Mouse (Mus musculus): ENCODE results near the gene Dgki. TPM values are rescaled to one million over a fixed set of nuclear protein-coding genes. Genes with fewer than 3 reads are reported as not detected.

Dgki gene
- polyA plus RNA-seq, 1 experiment from 2014 or later: 0.67 TPM

- no peaks in the 10 kb centered on the region for H3K4me1 ChIP-seq (replicated peaks; ENCODE audit: control insufficient read depth, insufficient read depth, low read length)
- H3K9me3 ChIP-seq (ENCODE audit: control insufficient read depth, low read length): no peaks in the 10 kb centered on the region
- no peaks in the 10 kb centered on the region for H3K36me3 ChIP-seq (ENCODE audit: control insufficient read depth, insufficient read depth, low read length)
- H3K9ac ChIP-seq (ENCODE audit: low read length): no peak overlapping the region
- H3K4me2 ChIP-seq (ENCODE audit: low read depth, low read length): no peak overlapping the region
- WGBS: 88% methylated on average over 4 of the region's 4 CpGs
- no peak overlapping the region for H3K27ac ChIP-seq (ENCODE audit: low read length)
- H3K27me3 ChIP-seq (ENCODE audit: control insufficient read depth, insufficient read depth, low read depth, low read length): no peaks in the 10 kb centered on the region
- H3K4me3 ChIP-seq (ENCODE audit: low read length): no peak overlapping the region
- no peak for ATAC-seq (ENCODE audit: low read depth)
These were observed 363.2 kb downstream of the Dgki start for GRCm38 (mm10) chr6:36936816-36937215.

GRCm38 (mm10) chr6:36931473-36931872 lies 368.5 kb downstream of the Dgki start:
- Histone ChIP-seq H3K27me3 (ENCODE audit: control insufficient read depth, insufficient read depth, low read depth, low read length) (no peaks in the 10 kb centered on the region), H3K9me3 (ENCODE audit: control insufficient read depth, low read length) (no peaks in the 10 kb centered on the region), H3K4me1 (replicated peaks; ENCODE audit: control insufficient read depth, insufficient read depth, low read length) (no peaks in the 10 kb centered on the region), H3K4me3 (ENCODE audit: low read length) (no peak overlapping the region), H3K27ac (ENCODE audit: low read length) (no peak overlapping the region), H3K9ac (ENCODE audit: low read length) (no peak overlapping the region), H3K36me3 (ENCODE audit: control insufficient read depth, insufficient read depth, low read length) (no peaks in the 10 kb centered on the region), H3K4me2 (ENCODE audit: low read depth, low read length) (no peak overlapping the region)
- WGBS: 46% methylated on average over 4 of the region's 4 CpGs
- no peak for ATAC-seq (ENCODE audit: low read depth)

GRCm38 (mm10) chr6:36929781-36930180 lies 370.2 kb downstream of the Dgki start:
- no peak for ATAC-seq (ENCODE audit: low read depth)
- no peaks in the 10 kb centered on the region for H3K27me3 ChIP-seq (ENCODE audit: control insufficient read depth, insufficient read depth, low read depth, low read length)
- WGBS: 83% methylated on average over 2 of the region's 2 CpGs

GRCm38 (mm10) chr6:36926455-36926854 lies 373.5 kb downstream of the Dgki start:
- Histone ChIP-seq H3K4me3 (ENCODE audit: low read length) (no peak overlapping the region), H3K27ac (ENCODE audit: low read length) (no peak overlapping the region), H3K4me1 (replicated peaks; ENCODE audit: control insufficient read depth, insufficient read depth, low read length) (0 out of 2 replicates have a peak, but pooled peaks cover 3% of the 10 kb centered on the region), H3K9ac (ENCODE audit: low read length) (no peak overlapping the region), H3K4me2 (ENCODE audit: low read depth, low read length) (no peak overlapping the region), H3K36me3 (ENCODE audit: control insufficient read depth, insufficient read depth, low read length) (no peaks in the 10 kb centered on the region), H3K9me3 (ENCODE audit: control insufficient read depth, low read length) (no peaks in the 10 kb centered on the region), H3K27me3 (ENCODE audit: control insufficient read depth, insufficient read depth, low read depth, low read length) (no peaks in the 10 kb centered on the region)
- 64% methylated on average over 4 of the region's 4 CpGs for WGBS
- no peak for ATAC-seq (ENCODE audit: low read depth)

More at GRCm38 (mm10) chr6:36929781-36930180, 370.2 kb downstream of the Dgki start:
- no peaks in the 10 kb centered on the region for H3K4me1 ChIP-seq (replicated peaks; ENCODE audit: control insufficient read depth, insufficient read depth, low read length)
- H3K36me3 ChIP-seq (ENCODE audit: control insufficient read depth, insufficient read depth, low read length): no peaks in the 10 kb centered on the region
- H3K27ac ChIP-seq (ENCODE audit: low read length): no peak overlapping the region
- H3K4me3 ChIP-seq (ENCODE audit: low read length): no peak overlapping the region
- no peak overlapping the region for H3K4me2 ChIP-seq (ENCODE audit: low read depth, low read length)
- H3K9me3 ChIP-seq (ENCODE audit: control insufficient read depth, low read length): no peaks in the 10 kb centered on the region
- H3K9ac ChIP-seq (ENCODE audit: low read length): no peak overlapping the region

GRCm38 (mm10) chr6:36922006-36922405 lies 378.0 kb downstream of the Dgki start:
- no peak for ATAC-seq (ENCODE audit: low read depth)
- Histone ChIP-seq H3K27me3 (ENCODE audit: control insufficient read depth, insufficient read depth, low read depth, low read length) (no peaks in the 10 kb centered on the region), H3K4me1 (replicated peaks; ENCODE audit: control insufficient read depth, insufficient read depth, low read length) (0 out of 2 replicates have a peak, but pooled peaks cover 3% of the 10 kb centered on the region), H3K4me2 (ENCODE audit: low read depth, low read length) (no peak overlapping the region), H3K9me3 (ENCODE audit: control insufficient read depth, low read length) (no peaks in the 10 kb centered on the region), H3K4me3 (ENCODE audit: low read length) (no peak overlapping the region), H3K9ac (ENCODE audit: low read length) (no peak overlapping the region), H3K27ac (ENCODE audit: low read length) (no peak overlapping the region), H3K36me3 (ENCODE audit: control insufficient read depth, insufficient read depth, low read length) (no peaks in the 10 kb centered on the region)
- 91% methylated on average over 4 of the region's 4 CpGs for WGBS

GRCm38 (mm10) chr6:36911586-36911985 lies 388.4 kb downstream of the Dgki start:
- 79% methylated on average over 6 of the region's 6 CpGs for WGBS
- no peak for ATAC-seq (ENCODE audit: low read depth)
- Histone ChIP-seq H3K9ac (ENCODE audit: low read length) (no peak overlapping the region), H3K4me3 (ENCODE audit: low read length) (no peak overlapping the region), H3K4me1 (replicated peaks; ENCODE audit: control insufficient read depth, insufficient read depth, low read length) (no peaks in the 10 kb centered on the region), H3K27ac (ENCODE audit: low read length) (no peak overlapping the region), H3K27me3 (ENCODE audit: control insufficient read depth, insufficient read depth, low read depth, low read length) (no peaks in the 10 kb centered on the region), H3K4me2 (ENCODE audit: low read depth, low read length) (no peak overlapping the region), H3K36me3 (ENCODE audit: control insufficient read depth, insufficient read depth, low read length) (no peaks in the 10 kb centered on the region), H3K9me3 (ENCODE audit: control insufficient read depth, low read length) (no peaks in the 10 kb centered on the region)

GRCm38 (mm10) chr6:36907191-36907590 lies 392.8 kb downstream of the Dgki start:
- H3K4me2 ChIP-seq (ENCODE audit: low read depth, low read length): no peak overlapping the region
- no peaks in the 10 kb centered on the region for H3K27me3 ChIP-seq (ENCODE audit: control insufficient read depth, insufficient read depth, low read depth, low read length)
- H3K36me3 ChIP-seq (ENCODE audit: control insufficient read depth, insufficient read depth, low read length): no peaks in the 10 kb centered on the region
- H3K4me3 ChIP-seq (ENCODE audit: low read length): no peak overlapping the region
- 67% methylated on average over 3 of the region's 3 CpGs for WGBS
- no peaks in the 10 kb centered on the region for H3K4me1 ChIP-seq (replicated peaks; ENCODE audit: control insufficient read depth, insufficient read depth, low read length)
- no peaks in the 10 kb centered on the region for H3K9me3 ChIP-seq (ENCODE audit: control insufficient read depth, low read length)
- H3K9ac ChIP-seq (ENCODE audit: low read length): no peak overlapping the region
- ATAC-seq (ENCODE audit: low read depth): no peak
- no peak overlapping the region for H3K27ac ChIP-seq (ENCODE audit: low read length)

- Histone ChIP-seq H3K4me2 (ENCODE audit: low read depth, low read length) (no peak overlapping the region), H3K36me3 (ENCODE audit: control insufficient read depth, insufficient read depth, low read length) (no peaks in the 10 kb centered on the region), H3K27me3 (ENCODE audit: control insufficient read depth, insufficient read depth, low read depth, low read length) (no peaks in the 10 kb centered on the region), H3K9ac (ENCODE audit: low read length) (no peak overlapping the region), H3K9me3 (ENCODE audit: control insufficient read depth, low read length) (no peaks in the 10 kb centered on the region), H3K4me1 (replicated peaks; ENCODE audit: control insufficient read depth, insufficient read depth, low read length) (no peaks in the 10 kb centered on the region), H3K4me3 (ENCODE audit: low read length) (no peak overlapping the region), H3K27ac (ENCODE audit: low read length) (no peak overlapping the region)
- no peak for ATAC-seq (ENCODE audit: low read depth)
- 71% methylated on average over 3 of the region's 3 CpGs for WGBS
These were observed 394.0 kb downstream of the Dgki start for GRCm38 (mm10) chr6:36905965-36906364.

GRCm38 (mm10) chr6:36904911-36905310 lies 395.1 kb downstream of the Dgki start:
- no peaks in the 10 kb centered on the region for H3K27me3 ChIP-seq (ENCODE audit: control insufficient read depth, insufficient read depth, low read depth, low read length)
- H3K9ac ChIP-seq (ENCODE audit: low read length): no peak overlapping the region
- no peaks in the 10 kb centered on the region for H3K36me3 ChIP-seq (ENCODE audit: control insufficient read depth, insufficient read depth, low read length)
- H3K4me3 ChIP-seq (ENCODE audit: low read length): no peak overlapping the region
- no peak overlapping the region for H3K27ac ChIP-seq (ENCODE audit: low read length)
- H3K4me2 ChIP-seq (ENCODE audit: low read depth, low read length): no peak overlapping the region
- H3K4me1 ChIP-seq (replicated peaks; ENCODE audit: control insufficient read depth, insufficient read depth, low read length): no peaks in the 10 kb centered on the region
- no peak for ATAC-seq (ENCODE audit: low read depth)
- no peaks in the 10 kb centered on the region for H3K9me3 ChIP-seq (ENCODE audit: control insufficient read depth, low read length)
- WGBS: 79% methylated on average over 5 of the region's 5 CpGs

GRCm38 (mm10) chr6:36903821-36904220 lies 396.2 kb downstream of the Dgki start:
- no peak for ATAC-seq (ENCODE audit: low read depth)
- no peak overlapping the region for H3K9ac ChIP-seq (ENCODE audit: low read length)
- H3K27me3 ChIP-seq (ENCODE audit: control insufficient read depth, insufficient read depth, low read depth, low read length): no peaks in the 10 kb centered on the region
- H3K4me3 ChIP-seq (ENCODE audit: low read length): no peak overlapping the region
- H3K27ac ChIP-seq (ENCODE audit: low read length): no peak overlapping the region
- H3K4me1 ChIP-seq (replicated peaks; ENCODE audit: control insufficient read depth, insufficient read depth, low read length): no peaks in the 10 kb centered on the region
- WGBS: 17% methylated on average over 5 of the region's 5 CpGs
- no peaks in the 10 kb centered on the region for H3K36me3 ChIP-seq (ENCODE audit: control insufficient read depth, insufficient read depth, low read length)
- H3K9me3 ChIP-seq (ENCODE audit: control insufficient read depth, low read length): no peaks in the 10 kb centered on the region
- H3K4me2 ChIP-seq (ENCODE audit: low read depth, low read length): no peak overlapping the region

All from lung, embryonic 16.5 days (tissue).